Mouse (Mus musculus) monocyte, adult 5-6 weeks (primary cell): Measurements from ENCODE around the gene Mfap3l. TPM values are rescaled to one million over a fixed set of nuclear protein-coding genes. Genes with fewer than 3 reads are reported as not detected.
"Not testable (repeated sequence)": the region's sequence is repeated elsewhere in the genome, so short reads cannot be mapped to it uniquely, and the experiment has no call there.

Experiments used
- ATAC-seq: fragments of 153-309, 156-312 bp; replicated peaks from 2 replicates; pipeline ENCODE4 v1.8.0; 2017; ENCODE audit warnings: mild to moderate bottlenecking; ENCODE audit not compliant: low TSS enrichment, insufficient number of reproducible peaks, severe bottlenecking, poor library complexity, low FRiP score
- total RNA-seq: library from RNA; stranded (forward); fragments of 200-1000, 200-491, 200-594 nt; gene quantifications from 3 replicates; pipeline ENCODE4 v1.2.3, GENCODE M21; 2017

The Mfap3l gene
- total RNA-seq, 1 experiment from 2014 or later = 2.4 TPM

DNA sequence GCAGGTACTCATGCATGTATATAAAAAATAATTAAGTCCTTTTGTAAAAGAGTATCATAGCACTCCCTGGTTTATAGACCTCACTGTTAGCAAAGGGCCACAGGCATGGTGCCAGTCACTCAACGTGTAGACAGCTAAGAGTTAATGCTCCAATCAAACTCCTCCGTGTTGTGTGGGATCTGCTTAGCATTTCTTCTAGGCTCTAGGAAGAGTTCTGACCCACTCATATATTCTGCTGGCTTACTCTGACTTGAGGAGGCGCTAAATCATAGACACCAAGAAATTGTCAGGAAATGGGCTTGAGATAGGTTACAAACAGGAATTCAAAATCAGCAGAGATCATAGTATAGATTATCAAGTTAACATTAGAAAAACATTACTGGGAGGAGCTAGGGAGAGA, 13.3 kb downstream of the Mfap3l start:
- ATAC-seq = no peak

DNA sequence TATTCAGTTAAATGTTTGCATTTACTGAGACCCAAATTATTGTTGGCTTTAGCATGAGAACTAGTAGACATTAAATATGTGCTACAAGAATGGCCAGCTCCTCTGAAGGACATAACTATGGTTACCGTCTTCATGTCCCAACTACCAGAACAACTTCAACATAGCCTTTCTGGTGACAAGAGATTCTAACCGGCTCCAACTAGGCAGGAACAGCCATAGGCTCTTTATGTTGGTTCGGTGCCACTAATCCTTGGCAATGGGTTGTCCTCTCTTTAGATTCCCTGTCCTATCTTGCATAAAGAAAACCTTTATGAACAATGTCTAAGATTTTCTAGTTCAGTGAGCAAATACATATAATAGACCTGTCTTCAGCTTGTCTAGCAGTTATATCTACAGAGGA, 14.7 kb downstream of the Mfap3l start:
- ATAC-seq = no peak

DNA sequence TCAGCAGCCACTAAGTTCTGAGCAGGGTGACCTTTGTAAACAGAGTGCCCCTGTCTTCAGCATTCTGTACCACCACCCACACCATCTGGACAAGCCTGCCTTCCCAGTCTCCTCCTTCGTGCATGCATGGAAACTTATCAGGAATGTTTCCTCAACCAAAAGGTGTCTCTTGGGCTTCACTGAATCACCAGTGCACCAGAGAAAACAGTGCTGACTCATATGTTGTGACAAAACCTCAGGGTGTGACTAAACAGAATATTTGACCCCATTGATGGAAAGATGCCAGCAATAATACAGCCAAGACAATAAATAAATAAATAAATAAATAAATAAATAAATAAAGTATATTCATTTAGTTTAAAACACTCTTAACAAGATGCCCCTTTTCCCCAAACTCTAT, 16.5 kb downstream of the Mfap3l start:
- ATAC-seq = no peak

DNA sequence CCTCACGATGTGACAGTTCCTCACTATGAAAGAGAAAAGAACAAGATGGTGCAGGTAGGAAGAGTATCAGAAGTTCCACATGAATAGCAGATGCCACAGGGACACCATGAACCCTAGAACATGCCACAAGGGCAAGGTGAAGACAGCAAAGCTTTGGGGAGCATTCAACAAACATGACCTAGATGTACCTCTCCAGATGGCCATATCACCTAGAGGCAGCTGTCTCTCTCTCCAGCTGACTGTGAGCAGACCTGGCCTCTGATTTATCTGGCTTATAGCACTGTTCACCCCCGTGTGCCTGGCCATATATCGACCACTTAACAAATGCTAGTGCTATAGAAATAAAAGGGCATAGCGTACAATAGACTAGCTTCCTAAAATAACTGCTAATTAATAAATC, 17.5 kb downstream of the Mfap3l start:
- ATAC-seq = no peak

DNA sequence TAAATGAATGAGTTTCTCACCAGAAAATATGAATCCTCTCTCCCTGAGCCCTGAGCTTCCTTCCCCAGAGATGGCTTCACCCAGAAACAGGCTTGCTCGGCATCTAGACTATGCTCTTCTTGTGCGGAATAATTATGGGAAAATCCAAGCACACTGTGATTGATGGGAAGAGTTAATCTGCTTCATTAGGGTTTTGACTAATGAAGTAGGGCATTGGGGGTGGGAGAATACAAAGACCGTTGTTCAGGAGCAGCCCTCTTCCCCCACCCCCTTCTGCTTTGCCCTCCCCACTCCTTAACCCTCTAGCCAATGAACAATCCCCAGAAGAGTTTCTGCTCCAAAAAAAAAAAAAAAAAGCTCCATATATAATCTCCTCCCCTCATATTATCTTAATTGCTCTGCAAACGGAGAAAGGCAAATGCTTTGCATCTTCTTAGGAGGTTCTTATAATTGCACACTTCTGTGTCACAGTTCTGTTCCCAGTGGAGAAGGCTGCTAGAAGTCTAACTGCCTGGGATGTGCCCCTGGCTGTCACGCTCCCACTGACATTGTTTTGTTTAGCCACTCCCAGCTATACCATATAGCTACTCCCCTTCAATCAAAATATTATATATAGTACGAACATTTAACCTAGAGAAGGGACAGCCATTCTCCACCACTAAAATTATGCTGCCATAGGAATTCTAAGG, 24.9 kb downstream of the Mfap3l start:
- no peak for ATAC-seq

DNA sequence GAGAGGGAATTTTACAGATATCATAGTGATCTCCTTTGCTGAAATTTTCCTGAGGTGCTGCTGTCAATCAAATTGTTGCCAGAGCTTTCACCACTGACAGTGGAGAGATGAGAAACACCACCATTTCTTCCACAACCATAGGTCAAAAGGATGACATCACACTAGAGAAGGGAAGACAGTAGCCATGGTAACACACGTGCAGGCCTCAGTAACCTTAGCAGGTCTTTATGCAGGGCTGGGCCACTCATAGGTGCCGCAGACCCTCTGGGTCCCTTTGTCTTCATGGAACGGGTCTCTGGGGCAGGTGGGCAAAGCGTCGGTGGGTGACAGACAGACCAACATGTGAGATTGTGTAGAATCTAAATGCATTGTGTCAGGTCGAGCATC, 25.5 kb downstream of the Mfap3l start:
- ATAC-seq = no peak

DNA sequence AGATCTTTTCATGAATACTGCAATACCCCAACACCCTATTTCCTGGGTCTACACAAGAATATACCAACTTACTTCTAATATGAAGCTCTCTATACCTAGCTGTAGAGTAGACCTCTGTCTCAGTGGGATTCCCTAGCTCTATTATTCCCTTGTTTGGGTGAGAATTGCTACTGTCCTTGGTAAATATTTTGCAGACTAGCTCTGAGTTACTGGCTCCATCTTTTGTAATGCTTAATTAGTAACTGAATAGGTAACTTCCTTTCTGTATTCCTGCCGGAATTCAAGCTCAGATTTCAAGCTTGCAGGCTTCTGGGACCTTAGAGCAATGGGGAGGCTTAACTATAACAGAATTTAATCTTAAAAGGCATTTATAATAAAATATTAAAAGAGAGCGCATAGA, 26.1 kb downstream of the Mfap3l start:
- not testable (repeated sequence) for ATAC-seq

DNA sequence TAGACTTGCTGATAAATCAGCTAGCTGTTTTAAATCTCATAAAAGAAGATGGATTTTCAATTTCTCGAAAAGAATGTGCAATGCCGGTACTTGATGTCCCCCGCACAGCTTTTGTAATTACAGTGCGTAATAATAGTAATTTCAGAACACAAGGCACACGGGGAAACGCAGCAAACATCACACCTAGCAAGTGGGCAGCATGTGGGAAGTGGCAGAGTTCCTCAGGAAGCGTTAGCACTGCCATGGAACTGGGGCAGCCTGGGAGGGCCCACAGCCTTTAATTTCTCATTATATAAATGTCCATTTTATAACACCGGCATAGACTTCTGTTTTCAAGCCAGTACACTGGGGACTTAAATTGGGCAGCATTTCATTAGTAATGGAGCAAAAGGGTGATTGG, 27.1 kb downstream of the Mfap3l start:
- no peak for ATAC-seq

DNA sequence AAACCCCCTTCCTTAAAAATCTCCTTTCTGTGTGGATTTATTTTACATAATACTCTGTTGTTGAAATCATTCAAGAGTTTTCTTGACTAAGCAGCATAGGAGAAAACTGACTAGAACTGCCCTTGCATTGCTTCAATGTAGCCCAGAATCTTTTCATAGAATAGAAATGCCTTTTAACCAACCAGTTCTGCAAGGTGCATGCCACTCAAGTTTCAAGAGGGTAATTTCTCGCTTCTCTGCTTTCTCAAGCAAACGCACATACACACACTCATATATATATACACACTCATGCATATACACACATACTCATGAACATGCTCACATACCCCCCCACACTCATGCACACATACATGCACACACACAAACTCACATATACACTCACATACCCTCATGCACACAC, 28.6 kb downstream of the Mfap3l start:
- ATAC-seq = no peak

DNA sequence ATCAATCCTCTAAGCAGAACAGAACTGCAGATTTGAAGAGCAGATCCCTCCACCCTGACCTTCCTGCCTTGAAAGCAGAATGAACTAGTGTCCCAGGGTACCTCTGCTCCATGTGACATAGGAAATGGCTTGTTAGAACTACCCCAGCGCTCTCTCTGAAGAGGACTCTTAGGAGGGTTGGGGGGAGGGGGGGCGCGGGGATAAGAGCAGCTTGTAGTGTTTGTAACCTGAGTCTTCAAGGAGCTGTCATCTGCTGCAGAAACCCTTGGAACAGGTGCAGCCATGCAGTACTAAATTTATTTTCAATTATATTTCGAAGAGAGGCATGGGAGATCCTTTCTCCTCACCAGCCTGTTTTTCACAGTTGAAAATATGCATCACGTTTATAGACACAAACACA, 30.9 kb downstream of the Mfap3l start:
- ATAC-seq = no peak

DNA sequence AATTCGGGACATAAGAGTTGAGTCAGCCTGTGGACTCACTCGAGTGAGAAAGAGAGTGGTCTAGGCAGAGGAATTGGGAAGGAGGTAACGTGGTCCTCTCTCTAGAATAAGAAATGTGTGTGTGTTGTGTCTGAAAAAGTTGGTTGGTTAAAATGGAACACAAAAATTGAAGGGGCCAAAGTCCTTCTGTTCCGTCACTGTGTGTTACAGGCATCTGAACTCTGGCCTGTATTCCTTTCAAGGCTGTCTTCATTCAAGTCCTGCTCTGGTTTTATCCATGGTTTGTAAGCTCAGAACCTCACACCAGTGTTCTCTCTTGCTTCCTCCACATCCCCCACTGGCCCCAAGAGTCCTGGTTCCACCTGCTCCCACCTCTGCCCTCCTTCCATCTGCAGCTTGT, 33.2 kb downstream of the Mfap3l start:
- no peak for ATAC-seq

DNA sequence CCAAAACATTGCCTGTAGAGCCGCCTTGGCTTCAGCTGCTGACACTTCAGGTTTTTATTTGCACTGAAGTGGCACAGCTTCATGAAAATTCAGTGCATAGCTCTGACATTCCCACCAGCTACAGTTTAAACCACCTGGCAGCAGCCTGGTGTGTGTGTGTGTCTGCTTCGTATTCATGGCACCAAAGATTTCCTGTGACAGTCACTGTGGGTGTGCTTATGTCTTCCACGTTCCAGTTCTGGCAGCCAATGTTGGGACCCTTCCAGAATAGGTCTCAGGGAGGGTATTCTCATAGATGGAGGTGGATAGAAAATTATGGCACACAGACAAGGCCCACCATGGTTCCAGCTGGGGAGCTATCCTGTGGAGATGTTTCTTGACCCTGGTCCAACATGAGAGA, 34.2 kb downstream of the Mfap3l start:
- ATAC-seq = no peak

DNA sequence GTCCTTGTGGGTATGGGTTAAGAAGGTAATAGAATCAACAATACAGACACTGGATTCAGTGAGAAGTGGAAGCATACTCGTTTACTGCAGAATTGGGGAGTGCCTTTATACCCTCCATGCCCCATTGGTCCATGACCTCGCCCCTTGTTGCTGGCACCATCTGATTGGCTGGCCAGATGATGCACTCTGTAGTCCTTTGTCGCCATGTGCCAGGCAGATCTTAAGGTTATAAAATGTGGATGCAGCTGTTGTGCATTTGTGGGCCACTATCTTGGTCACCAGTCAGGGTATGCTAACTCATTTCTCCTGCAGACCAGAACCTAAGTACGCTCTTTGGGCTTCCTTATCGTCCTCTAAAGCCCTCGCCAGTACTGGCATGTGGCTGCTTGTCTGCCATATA, 46.0 kb downstream of the Mfap3l start:
- ATAC-seq = no peak

DNA sequence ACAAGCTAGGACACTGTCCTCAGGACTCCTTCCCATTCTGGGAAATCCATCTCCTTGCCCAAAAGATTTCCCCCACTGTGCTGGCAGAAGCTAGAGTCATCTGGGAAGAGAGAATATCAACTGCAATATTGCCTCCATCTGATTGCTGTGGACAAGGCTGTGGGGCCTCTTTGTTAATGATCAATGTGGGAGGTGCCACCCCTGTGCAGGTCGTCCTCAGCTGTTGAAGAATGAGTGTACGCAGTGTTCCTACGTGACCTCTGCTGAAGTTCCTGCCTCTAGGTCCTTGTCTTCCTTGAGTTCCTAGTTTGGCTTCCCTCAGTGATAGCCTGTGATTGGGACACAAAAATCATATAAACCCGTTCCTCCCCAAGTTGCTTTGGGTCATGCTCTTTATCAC, 49.2 kb downstream of the Mfap3l start:
- ATAC-seq = no peak

DNA sequence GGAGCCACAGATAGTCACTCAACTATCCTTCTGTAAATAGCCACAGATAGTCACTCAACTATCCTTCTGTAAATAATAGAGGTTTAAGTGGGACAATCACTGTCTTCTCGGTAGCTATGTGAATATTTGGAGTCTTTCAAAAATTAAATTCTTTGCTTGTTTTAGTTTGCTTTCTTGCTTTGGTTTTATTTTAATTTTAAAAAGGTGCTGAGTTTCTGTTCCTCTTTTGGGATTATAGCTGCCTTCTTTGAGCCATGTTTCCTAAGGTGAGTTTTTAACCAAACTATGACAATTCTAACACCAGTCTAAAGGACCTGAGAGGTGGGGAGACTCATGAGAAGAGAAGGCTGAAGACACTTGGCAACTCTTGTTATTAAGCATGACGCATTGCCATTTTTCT, 49.7 kb downstream of the Mfap3l start:
- ATAC-seq = no peak

DNA sequence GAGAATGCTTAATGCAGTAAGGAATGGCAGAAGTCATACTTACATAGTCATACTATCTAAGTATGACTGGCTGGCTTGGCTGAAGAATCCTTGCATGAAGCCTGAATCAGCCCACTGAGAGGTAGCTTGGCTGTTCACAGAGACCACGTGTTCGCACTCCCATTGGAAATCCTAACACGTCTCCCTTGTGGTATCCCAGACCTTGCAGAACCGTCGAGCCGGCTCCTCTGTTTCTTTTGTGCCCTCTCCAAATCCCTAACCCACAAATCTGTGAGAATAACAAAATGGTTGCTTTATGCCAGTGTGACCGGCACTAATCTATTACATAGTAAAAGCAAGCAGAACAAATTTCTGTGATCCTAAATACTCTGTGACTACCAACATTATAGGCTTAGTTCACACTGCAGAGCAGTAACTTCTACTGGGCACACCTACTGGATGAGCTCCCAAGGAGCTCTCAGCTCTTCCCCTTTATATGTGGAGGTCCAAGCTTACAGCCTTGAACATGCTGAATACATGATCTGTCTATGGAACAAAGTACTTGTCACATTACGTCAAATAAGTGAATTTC, 79.0 kb downstream of the Mfap3l start:
- no peak for ATAC-seq

DNA sequence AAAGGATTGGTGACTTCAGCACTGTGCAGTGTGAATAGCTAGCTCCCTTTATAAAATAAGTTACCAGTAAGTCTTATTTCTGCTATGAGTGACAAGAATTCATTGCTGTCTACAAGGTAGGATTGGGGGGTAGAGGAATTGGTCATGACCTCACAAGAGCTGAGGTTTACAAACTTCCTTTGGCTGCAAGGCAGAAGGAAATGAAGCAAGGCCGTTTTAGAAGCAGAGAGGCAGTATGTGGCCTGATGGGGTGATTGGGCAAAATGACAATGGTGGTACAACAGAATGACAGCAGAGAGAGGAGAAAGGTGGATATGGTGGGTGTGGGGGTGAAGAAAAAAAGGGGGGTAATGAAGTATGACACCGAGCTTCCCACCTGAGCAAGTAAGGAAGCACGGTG, 82.1 kb downstream of the Mfap3l start:
- ATAC-seq = no peak

DNA sequence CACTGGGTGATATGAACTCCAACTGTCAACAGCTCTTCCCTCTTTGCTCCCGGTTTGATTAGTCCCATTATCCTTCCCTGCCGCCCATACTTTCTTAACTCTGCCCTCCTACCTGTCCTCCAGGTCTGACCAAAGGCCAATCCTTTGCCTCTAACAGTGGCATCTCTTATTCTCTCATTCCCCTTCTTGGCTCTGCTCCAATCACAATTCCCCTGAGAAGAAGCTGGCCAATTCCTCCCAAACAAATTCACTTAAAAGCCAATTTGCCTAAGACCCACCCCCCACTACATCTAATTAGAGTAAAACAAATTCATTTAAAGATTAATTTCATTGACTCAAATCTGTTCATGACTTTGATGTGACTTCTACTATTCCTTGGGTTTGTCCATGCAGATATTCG, 86.1 kb downstream of the Mfap3l start:
- ATAC-seq = no peak
